Mouse (Mus musculus): ENCODE data around the gene Vmn2r37.
"Not testable (repeated sequence)": the region's sequence is repeated elsewhere in the genome, so short reads cannot be mapped to it uniquely, and the experiment has no call there.

The Vmn2r37 gene

GRCm38 (mm10) chr7:9223553-9223952, at the start of gene Vmn2r37:
TSS of gene Vmn2r37 (minus strand) at chr7:9223653.
- not testable (repeated sequence) for DNase-seq (ENCODE audit: low spot score in 2 of 2)
